23 mouse cellular contexts compared by ENCODE assay signal in genomic region chr10:105189746-105190145, GRCm38 (mm10).
DNase-seq lines count a peak whose midpoint lies in the region; ATAC-seq and TF ChIP-seq lines count a peak whose summit lies in the region.
"Had no signal": no experiment of that assay in that cellular context is flagged by ENCODE, and none has a peak within 500 bp of the region (broad histone marks: within the 10 kb centered on the region; RNA-seq: fewer than 3 reads in every experiment).

No protein-coding gene starts in this region.

- DNase-seq in embryo, embryonic 9.5 days (ENCODE audit: extremely low spot score), result peak; percentile 15
- no peak for DNase-seq in embryo, embryonic 10.5 days (ENCODE audit: low spot score)
- peak; percentile 31 for DNase-seq in midbrain, embryonic 10.5 days (ENCODE audit: low spot score)
- peak; percentile 13 for DNase-seq in ES-CJ7 (ENCODE audit: low read depth, low spot score)
- DNase-seq in brain, embryonic 14.5 days (ENCODE audit: low read depth), result peak; percentile 15
- DNase-seq in spleen, adult 18-20 months, result no peak
- DNase-seq: adrenal gland, adult 8-10 months; adrenal gland, postnatal 36 days; cerebellum, adult 11-12 months; cerebellum, adult 9-10 months; cerebellum, postnatal 36 days; gastrocnemius, adult 2 months; gastrocnemius, postnatal 25 days; heart, postnatal 14 days had no signal

- no peaks in the 10 kb centered on the region for H3K27me3 ChIP-seq in midbrain, embryonic 10.5 days (ENCODE audit: low read depth, poor library complexity, severe bottlenecking)
- no peaks in the 10 kb centered on the region for H3K27me3 ChIP-seq in midbrain, embryonic 15.5 days (replicated peaks)
- H3K27me3 ChIP-seq: embryonic facial prominence, embryonic 15.5 days; heart, embryonic 15.5 days; Patski had no signal

- peaks cover 11% of the 10 kb centered on the region for H3K4me1 ChIP-seq in midbrain, embryonic 10.5 days
- no peaks in the 10 kb centered on the region for H3K4me1 ChIP-seq in midbrain, embryonic 15.5 days
- H3K4me1 ChIP-seq: embryonic facial prominence, embryonic 15.5 days had no signal

- no peaks in the 10 kb centered on the region for H3K9me3 ChIP-seq in midbrain, embryonic 10.5 days (replicated peaks)
- no peaks in the 10 kb centered on the region for H3K9me3 ChIP-seq in midbrain, embryonic 15.5 days
- H3K9me3 ChIP-seq: embryonic facial prominence, embryonic 15.5 days; forebrain, embryonic 10.5 days; heart, embryonic 15.5 days had no signal

- no peak overlapping the region for H3K4me3 ChIP-seq in midbrain, embryonic 10.5 days
- H3K4me3 ChIP-seq in midbrain, embryonic 15.5 days, result no peak overlapping the region
- H3K4me3 ChIP-seq: embryonic facial prominence, embryonic 15.5 days; erythroblast, embryonic 14.5 days; forebrain, embryonic 10.5 days; gastrocnemius, adult 2 months; heart, embryonic 15.5 days had no signal

- ATAC-seq in midbrain, embryonic 15.5 days (replicated peaks), result no peak
- ATAC-seq: forebrain, embryonic 14.5 days; Patski had no signal

- H3K27ac ChIP-seq in midbrain, embryonic 10.5 days (replicated peaks), result peak overlapping the region; percentile 67
- no peak overlapping the region for H3K27ac ChIP-seq in midbrain, embryonic 15.5 days
- H3K27ac ChIP-seq: embryonic facial prominence, embryonic 15.5 days; forebrain, embryonic 10.5 days; gastrocnemius, adult 2 months; heart, embryonic 15.5 days; hindbrain, embryonic 14.5 days had no signal

- TF ChIP-seq CTCF in brain, embryonic 14.5 days (IDR thresholded peaks at IDR 0.05; ENCODE audit: borderline replicate concordance, extremely low read depth, insufficient read depth, insufficient read length), result no peak

- TF ChIP-seq POLR2A in brain, embryonic 14.5 days (IDR thresholded peaks at IDR 0.05; ENCODE audit: borderline replicate concordance, extremely low read depth, insufficient read depth, insufficient read length, poor library complexity, severe bottlenecking), result no peak

- WGBS in midbrain, embryonic 10.5 days, result 35% methylated on average over 4 of the region's 4 CpGs
- WGBS in midbrain, embryonic 15.5 days, result 33% methylated on average over 4 of the region's 4 CpGs

- no peak overlapping the region for H3K9ac ChIP-seq in midbrain, embryonic 15.5 days
- H3K9ac ChIP-seq: embryonic facial prominence, embryonic 15.5 days; heart, embryonic 15.5 days; hindbrain, embryonic 14.5 days had no signal

- H3K36me3 ChIP-seq in midbrain, embryonic 10.5 days, result no peaks in the 10 kb centered on the region
- H3K36me3 ChIP-seq in midbrain, embryonic 15.5 days (replicated peaks), result no peaks in the 10 kb centered on the region
- H3K36me3 ChIP-seq: forebrain, embryonic 10.5 days; heart, embryonic 15.5 days had no signal

- no peak overlapping the region for H3K4me2 ChIP-seq in midbrain, embryonic 15.5 days
- H3K4me2 ChIP-seq: embryonic facial prominence, embryonic 15.5 days; heart, embryonic 11.5 days; heart, embryonic 15.5 days; hindbrain, embryonic 14.5 days had no signal

Comparison
In these comparisons a context has a peak if more than half of its experiments do, and no peak if none do; other contexts are left out.
1. DNase-seq: peak in embryo, embryonic 9.5 days (single experiment), midbrain, embryonic 10.5 days (single experiment), ES-CJ7 (single experiment) and brain, embryonic 14.5 days (single experiment); none in embryo, embryonic 10.5 days (single experiment) and spleen, adult 18-20 months (0 of 2).